Mouse (Mus musculus) embryonic facial prominence, embryonic 10.5 days (tissue): ENCODE results near the gene Gm4353. TPM values are rescaled to one million over a fixed set of nuclear protein-coding genes. Genes with fewer than 3 reads are reported as not detected.

Experiments
- DNase-seq: peaks from one replicate; pipeline ENCODE4 v3.0.0-alpha.2; 2017; ENCODE audit warnings: low spot score
- H3K27ac ChIP-seq: fragments of 300-500 bp; sonication (generic); replicated peaks from 2 replicates; pipeline ENCODE4 v1.5.1; 2016; ENCODE audit warnings: mild to moderate bottlenecking
- H3K27me3 ChIP-seq: fragments of 300-500 bp; sonication (generic); replicated peaks from 2 replicates; pipeline ENCODE4 v1.6.1; 2016; ENCODE audit warnings: low read depth, mild to moderate bottlenecking; ENCODE audit not compliant: poor library complexity, severe bottlenecking
- H3K36me3 ChIP-seq: fragments of 300-500 bp; sonication (generic); replicated peaks from 2 replicates; pipeline ENCODE4 v1.6.1; 2016; ENCODE audit warnings: mild to moderate bottlenecking, moderate library complexity
- H3K4me1 ChIP-seq: fragments of 300-500 bp; sonication (generic); 2 replicates; pipeline ENCODE4 v1.6.1; 2016
- H3K4me3 ChIP-seq: fragments of 300-500 bp; sonication (generic); 2 replicates; pipeline ENCODE4 v1.5.1; 2016; ENCODE audit warnings: mild to moderate bottlenecking, moderate library complexity
- H3K9me3 ChIP-seq: fragments of 300-500 bp; sonication (generic); 2 replicates; pipeline ENCODE4 v1.6.1; 2016; ENCODE audit warnings: mild to moderate bottlenecking
- WGBS: fragments of 180-500 bp; shearing (Covaris S2); methylation state at CpG from one replicate; pipeline ENCODE4 v1.1.7; 2016; 5-methylcytosine and 5-hydroxymethylcytosine counted together
- polyA plus RNA-seq: library from polyadenylated mRNA; unstranded; fragments of >200 nt; fragmentation: Nextera tagmentation; extraction: Ambion mirVana; gene quantifications from 2 replicates; pipeline ENCODE4 v1.2.1, GENCODE M21; 2016

The Gm4353 gene
- polyA plus RNA-seq, 1 experiment from 2014 or later, result 1.4 TPM

DNA sequence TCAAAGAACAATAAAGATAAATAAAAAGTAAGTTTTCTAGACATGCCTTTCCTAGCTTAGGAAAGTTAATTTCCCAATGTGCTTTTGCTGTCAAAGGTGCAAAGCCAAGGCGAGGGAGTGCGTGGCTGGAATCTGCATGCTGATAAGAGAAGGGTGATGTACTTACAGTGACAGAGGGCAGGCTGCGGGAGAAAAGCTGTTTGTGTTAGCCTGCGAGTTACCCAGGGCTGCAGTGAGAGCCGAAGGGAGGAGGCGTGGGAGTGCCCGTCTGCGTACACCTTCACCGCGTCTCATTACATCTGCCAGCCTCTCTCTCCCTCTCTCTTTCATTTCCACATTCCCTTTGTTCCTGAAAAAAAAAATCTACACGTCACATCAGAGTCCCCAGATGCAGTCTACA is 45.9 kb downstream of the Gm4353 start, which contains the start of gene Sox6:
Gene Sox6 (minus strand): TSS at position 286 of the 400 bp plus-strand sequence.
- peak within 1 kb of the TSS; percentile 65 for H3K4me3 ChIP-seq
- H3K36me3 ChIP-seq, result no peaks in the 10 kb centered on the region
- peaks cover 45% of the 10 kb centered on the region for H3K4me1 ChIP-seq
- peaks cover 75% of the 10 kb centered on the region for H3K27me3 ChIP-seq
- no peaks in the 10 kb centered on the region for H3K9me3 ChIP-seq
- peak; percentile 58 for DNase-seq
- peak within 1 kb of the TSS; percentile 74 for H3K27ac ChIP-seq
- WGBS, result under 1% methylated on average over 11 of the region's 11 CpGs

- Histone ChIP-seq H3K27me3 (peaks cover 75% of the 10 kb centered on the region), H3K9me3 (no peaks in the 10 kb centered on the region), H3K4me3 (peak overlapping the region; percentile 65), H3K36me3 (no peaks in the 10 kb centered on the region), H3K27ac (no peak overlapping the region), H3K4me1 (peaks cover 50% of the 10 kb centered on the region)
- 1% methylated on average over 13 of the region's 13 CpGs for WGBS
- DNase-seq, result peak; percentile 39
Measured at GRCm38 (mm10) chr7:116038024-116038423, 46.4 kb downstream of the Gm4353 start.

DNA sequence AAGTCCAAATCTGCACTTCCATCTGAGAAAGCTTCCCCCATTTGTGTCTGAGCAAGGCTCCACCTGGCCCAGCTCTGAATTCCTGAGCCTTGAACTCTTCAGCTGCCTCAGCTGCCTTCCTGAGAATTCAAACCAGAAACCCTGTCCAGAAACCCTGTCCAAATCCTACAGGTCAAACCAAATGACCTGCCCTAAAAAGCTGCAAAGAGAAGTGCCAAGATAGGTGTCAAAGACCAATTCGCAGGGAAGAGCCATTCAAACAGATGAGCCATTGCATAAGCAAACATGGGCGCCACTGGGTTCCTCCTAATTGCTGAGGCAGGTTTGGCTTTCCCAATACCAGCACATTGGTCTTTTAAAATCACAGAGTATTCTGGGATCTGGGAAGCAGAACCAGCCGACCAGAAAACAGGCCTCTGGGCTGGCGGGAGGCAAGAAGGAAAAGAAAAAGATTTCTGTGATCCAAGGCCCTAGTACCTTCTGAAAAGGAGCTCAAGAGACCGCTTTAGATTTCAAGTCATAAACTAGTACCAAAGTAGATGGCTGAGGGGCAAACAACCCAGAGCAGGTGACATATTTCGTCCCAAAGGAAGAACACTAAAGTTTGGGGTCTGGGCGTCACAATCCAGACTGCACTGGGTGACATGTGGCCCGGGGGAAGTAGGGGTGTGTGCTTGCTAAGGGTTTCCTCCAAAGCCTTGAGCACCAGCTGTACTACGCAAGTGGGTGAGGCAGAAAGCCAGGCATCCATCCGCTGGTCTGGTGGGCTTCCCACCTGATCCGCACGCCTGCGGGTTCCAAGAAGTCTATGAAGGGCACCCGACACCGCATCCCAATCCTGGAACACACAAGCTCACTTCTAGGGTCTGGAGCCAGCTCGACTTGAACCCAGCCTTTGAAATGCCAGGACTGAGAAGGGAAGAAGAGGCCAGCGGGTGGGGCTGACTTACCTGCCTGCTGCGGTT is 47.6 kb downstream of the Gm4353 start:
- WGBS, result 11% methylated on average over 18 of the region's 18 CpGs

GRCm38 (mm10) chr7:116035504-116035903 is 48.9 kb downstream of the Gm4353 start:
- Histone ChIP-seq H3K36me3 (no peaks in the 10 kb centered on the region), H3K9me3 (no peaks in the 10 kb centered on the region), H3K4me3 (no peak overlapping the region), H3K27ac (no peak overlapping the region), H3K4me1 (peaks cover 70% of the 10 kb centered on the region), H3K27me3 (peaks cover 61% of the 10 kb centered on the region)
- no peak for DNase-seq
- 32% methylated on average over 4 of the region's 4 CpGs for WGBS

More for the DNA sequence above, 47.6 kb downstream of the Gm4353 start:
- Histone ChIP-seq H3K9me3 (no peaks in the 10 kb centered on the region), H3K27ac (no peak overlapping the region), H3K4me3 (peak overlapping the region; percentile 1; the same call in 1 of the 2 replicates), H3K27me3 (peaks cover 69% of the 10 kb centered on the region), H3K4me1 (peaks cover 59% of the 10 kb centered on the region), H3K36me3 (no peaks in the 10 kb centered on the region)
- peak; percentile 46 for DNase-seq

GRCm38 (mm10) chr7:116034282-116034758 is 50.1 kb downstream of the Gm4353 start:
- Histone ChIP-seq H3K9me3 (no peaks in the 10 kb centered on the region), H3K4me1 (peaks cover 74% of the 10 kb centered on the region), H3K36me3 (no peaks in the 10 kb centered on the region), H3K27ac (peak overlapping the region; percentile 95), H3K27me3 (peaks cover 66% of the 10 kb centered on the region), H3K4me3 (peak overlapping the region; percentile 81)
- peak; percentile 91 for DNase-seq
- 2% methylated on average over 25 of the region's 25 CpGs for WGBS

DNA sequence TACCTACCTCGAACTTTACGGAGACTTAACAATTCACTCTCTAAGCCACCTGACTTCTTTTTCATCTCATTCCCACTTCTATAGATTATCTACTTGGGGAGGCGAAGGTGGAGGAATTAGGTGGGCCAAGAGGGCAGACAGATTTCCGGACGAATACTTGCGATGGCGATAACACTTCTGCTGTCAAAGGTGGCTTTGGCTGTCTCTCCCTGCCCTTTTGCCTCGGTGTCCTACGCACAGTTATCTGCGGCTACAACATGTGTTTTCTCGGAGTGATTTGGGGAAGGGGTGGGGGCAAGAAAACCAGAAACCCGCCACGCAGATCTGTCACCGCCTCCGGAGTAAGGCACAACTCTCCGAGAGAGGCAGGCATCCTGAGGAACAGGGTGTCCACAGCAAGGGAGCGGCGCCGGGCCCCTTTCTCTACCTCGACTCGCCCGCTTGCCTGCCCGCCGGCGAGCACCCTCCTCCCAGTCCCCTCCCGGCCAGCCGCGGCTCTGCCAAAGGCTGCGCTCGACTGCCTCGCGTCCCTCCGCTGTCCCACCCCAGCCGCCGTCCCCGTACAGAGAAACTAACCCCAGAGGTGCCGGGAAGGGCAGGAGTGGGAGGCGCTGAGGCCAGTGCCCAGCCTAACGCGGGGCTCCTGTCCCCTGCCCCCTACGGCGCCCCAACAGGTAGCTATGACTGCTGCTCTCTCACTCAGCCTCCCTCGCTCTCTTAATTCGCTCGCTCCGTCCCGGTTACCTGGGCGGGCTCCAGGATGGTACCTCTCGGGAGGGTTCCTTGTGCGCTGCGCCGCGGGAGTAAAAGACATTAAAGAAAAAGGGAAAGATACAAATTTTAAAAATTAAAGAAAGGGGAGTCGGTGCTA is 50.8 kb downstream of the Gm4353 start:
- Histone ChIP-seq H3K27me3 (peaks cover 60% of the 10 kb centered on the region), H3K4me1 (peaks cover 69% of the 10 kb centered on the region)

More for the DNA sequence above, 50.8 kb downstream of the Gm4353 start:
- Histone ChIP-seq H3K9me3 (no peaks in the 10 kb centered on the region), H3K36me3 (no peaks in the 10 kb centered on the region), H3K4me3 (peak overlapping the region; percentile 81), H3K27ac (peak overlapping the region; percentile 95)
- under 1% methylated on average over 54 of the region's 54 CpGs for WGBS
- peak; percentile 82 for DNase-seq

Other genes starting within 250 kb of the Gm4353 start
- gene Sox6, start 45.8 kb downstream of the Gm4353 start, polyA plus RNA-seq, result 22.7 and 25.5 TPM in 2 replicates
- gene 1110004F10Rik, start 45.2 kb downstream of the Gm4353 start, polyA plus RNA-seq, result 339 and 344 TPM in 2 replicates
- gene Plekha7, start 223.7 kb upstream of the Gm4353 start, polyA plus RNA-seq, result 14.9 and 17.0 TPM in 2 replicates
- 818 and 844 TPM in 2 replicates for gene Rps13, start 249.6 kb upstream of the Gm4353 start, polyA plus RNA-seq